Mouse (Mus musculus) hindbrain, embryonic 15.5 days (tissue): ENCODE data around the gene Zfp865. TPM values are rescaled to one million over a fixed set of nuclear protein-coding genes. Genes with fewer than 3 reads are reported as not detected.
"Not testable (repeated sequence)": the region's sequence is repeated elsewhere in the genome, so short reads cannot be mapped to it uniquely, and the experiment has no call there.

Experiments
- ATAC-seq: fragments of 200-750 bp; cut with Nextera tagmentation; 2 replicates; pipeline ENCODE4 v1.8.0; 2017; ENCODE audit warnings: low read depth, moderate number of reproducible peaks, moderate TSS enrichment; ENCODE audit not compliant: low FRiP score
- H3K27ac ChIP-seq: fragments of 300-500 bp; sonication (generic); replicated peaks from 2 replicates; pipeline ENCODE4 v1.5.1; 2015; ENCODE audit warnings: mild to moderate bottlenecking, inconsistent platforms
- H3K27me3 ChIP-seq: fragments of 300-500 bp; sonication (generic); 2 replicates; pipeline ENCODE4 v1.6.1; 2015; ENCODE audit warnings: control low read depth, inconsistent platforms
- H3K36me3 ChIP-seq: fragments of 300-500 bp; sonication (generic); 2 replicates; pipeline ENCODE4 v1.6.1; 2015; ENCODE audit warnings: control low read depth, inconsistent platforms
- H3K4me1 ChIP-seq: fragments of 300-500 bp; sonication (generic); replicated peaks from 2 replicates; pipeline ENCODE4 v1.6.1; 2015; ENCODE audit warnings: control low read depth, inconsistent platforms
- H3K4me2 ChIP-seq: fragments of 300-500 bp; sonication (generic); 2 replicates; pipeline ENCODE4 v1.6.1; 2015; ENCODE audit warnings: moderate library complexity, mild to moderate bottlenecking, inconsistent platforms
- H3K4me3 ChIP-seq: fragments of 300-500 bp; sonication (generic); 2 replicates; pipeline ENCODE4 v1.5.1; 2015; ENCODE audit warnings: mild to moderate bottlenecking, inconsistent platforms
- H3K9ac ChIP-seq: fragments of 300-500 bp; sonication (generic); 2 replicates; pipeline ENCODE4 v1.6.1; 2015; ENCODE audit warnings: inconsistent platforms
- H3K9me3 ChIP-seq: fragments of 300-500 bp; sonication (generic); 2 replicates; pipeline ENCODE4 v1.6.1; 2016; ENCODE audit warnings: control low read depth, inconsistent platforms
- WGBS: fragments of 180-500 bp; shearing (Covaris S2); methylation state at CpG from one replicate; pipeline ENCODE4 v1.1.7; 2015; 5-methylcytosine and 5-hydroxymethylcytosine counted together
- polyA plus RNA-seq: library from polyadenylated mRNA; unstranded; fragments of >200 nt; fragmentation: Nextera tagmentation; extraction: Ambion mirVana; gene quantifications from 2 replicates; pipeline ENCODE4 v1.2.1, GENCODE M21; 2015

Zfp865 gene
- polyA plus RNA-seq, 1 experiment from 2014 or later = 7.5 TPM

DNA sequence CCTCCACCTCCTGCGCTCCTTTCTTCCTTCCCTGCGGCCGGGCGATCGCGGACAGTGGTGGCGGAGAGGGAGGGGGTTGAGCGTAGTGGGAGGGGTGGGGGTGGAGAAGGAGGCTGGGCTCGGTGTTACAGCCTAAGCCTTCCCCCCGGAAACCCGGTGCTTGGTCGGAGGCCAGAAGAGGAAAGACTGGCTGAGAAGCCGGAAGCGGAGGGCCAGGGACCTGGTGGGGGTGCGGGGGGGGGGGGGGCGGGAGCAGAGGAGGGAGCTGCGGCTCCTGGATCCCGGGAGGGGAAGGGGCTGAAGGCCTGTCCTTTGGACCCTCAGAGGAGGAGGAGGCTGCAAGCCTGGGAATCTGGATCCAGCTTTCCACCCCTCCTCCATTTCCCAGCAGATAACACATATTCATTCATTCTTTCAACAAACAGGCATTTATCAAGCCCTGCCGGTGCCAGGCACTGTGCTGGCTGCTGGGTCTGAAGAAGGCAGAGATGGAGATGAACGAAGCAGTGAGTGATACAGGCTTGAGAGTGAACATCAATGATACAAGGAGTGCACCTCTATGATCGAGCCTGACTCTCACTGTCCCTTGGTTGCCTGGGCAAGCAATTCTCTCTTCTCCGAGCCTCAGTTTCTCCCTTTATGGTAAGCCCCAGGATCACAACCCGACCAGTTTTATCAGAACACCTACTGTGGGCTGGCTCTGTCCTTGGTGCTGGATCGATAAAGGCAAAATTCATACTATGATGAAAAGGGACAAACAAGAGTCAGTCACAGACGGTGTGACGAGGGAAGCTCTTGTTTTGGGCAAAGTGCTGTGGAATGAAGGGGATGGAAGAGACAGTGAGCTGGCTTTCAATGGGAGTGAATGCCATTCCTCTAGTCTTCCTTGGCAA is 23.9 kb upstream of the Zfp865 start, which contains the start of gene Zfp579:
Zfp579 (minus strand) TSS at position 156 of the 893 bp plus-strand sequence.
- H3K27ac ChIP-seq = peak within 1 kb of the TSS; percentile 90

DNA sequence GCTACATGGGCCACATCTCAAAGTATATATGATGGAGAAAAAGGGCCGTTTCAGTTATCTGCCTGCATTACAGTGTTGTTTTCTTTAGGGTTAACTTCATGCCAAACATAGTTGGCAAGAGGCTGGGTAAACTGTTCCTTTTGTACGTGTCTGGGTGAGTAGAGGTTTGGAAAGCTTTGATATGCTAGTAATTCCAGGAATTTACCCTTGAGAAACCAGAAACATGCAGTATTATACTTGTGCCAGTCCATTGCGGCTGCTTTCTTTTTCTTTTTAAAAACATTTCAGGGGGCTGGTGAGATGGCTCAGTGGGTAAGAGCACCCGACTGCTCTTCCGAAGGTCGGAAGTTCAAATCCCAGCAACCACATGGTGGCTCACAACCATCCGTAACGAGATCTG is 23.2 kb upstream of the Zfp865 start:
- Histone ChIP-seq H3K9me3 (no peaks in the 10 kb centered on the region), H3K9ac (peak overlapping the region; percentile 86), H3K36me3 (peaks cover 18% of the 10 kb centered on the region), H3K4me2 (peak overlapping the region; percentile 86), H3K4me3 (peak overlapping the region; percentile 73), H3K27me3 (no peaks in the 10 kb centered on the region), H3K27ac (0 out of 2 replicates have a peak overlapping the region, but pooled peaks have one; percentile 90), H3K4me1 (peaks cover 35% of the 10 kb centered on the region)
- 66% methylated on average over 8 of the region's 8 CpGs for WGBS
- ATAC-seq = no peak

More for the DNA sequence above, 23.9 kb upstream of the Zfp865 start, which contains the start of gene Zfp579:
- Histone ChIP-seq H3K9me3 (no peaks in the 10 kb centered on the region), H3K27me3 (no peaks in the 10 kb centered on the region), H3K4me2 (peak within 1 kb of the TSS; percentile 86), H3K36me3 (peaks cover 24% of the 10 kb centered on the region), H3K4me1 (peaks cover 35% of the 10 kb centered on the region), H3K9ac (peak within 1 kb of the TSS; percentile 86), H3K4me3 (peak within 1 kb of the TSS; percentile 73)
- peak; percentile 90 for ATAC-seq
- 2% methylated on average over 13 of the region's 26 CpGs for WGBS

DNA sequence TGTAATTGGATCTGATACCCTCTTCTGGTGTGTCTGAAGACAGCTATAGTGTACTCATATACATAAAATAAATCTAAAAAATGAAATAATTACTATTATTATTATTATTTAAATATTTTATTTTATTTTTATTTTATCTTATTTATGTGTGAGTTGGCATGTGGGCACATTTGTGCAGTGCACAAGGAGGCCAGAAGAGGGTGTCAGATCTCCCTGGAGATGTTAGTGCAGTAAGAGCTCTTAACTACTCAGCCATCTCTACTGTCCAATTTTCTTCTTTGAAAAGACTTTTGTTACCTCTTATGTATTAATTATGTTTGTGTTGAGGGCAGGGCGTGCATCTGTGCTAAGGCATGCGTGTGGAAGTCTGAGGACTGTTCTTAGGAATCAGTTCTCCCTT is 20.3 kb upstream of the Zfp865 start:
- ATAC-seq = no peak
- H3K4me2 ChIP-seq = no peak overlapping the region
- no peaks in the 10 kb centered on the region for H3K9me3 ChIP-seq
- 71% methylated on average over 2 of the region's 2 CpGs for WGBS
- peaks cover 14% of the 10 kb centered on the region for H3K4me1 ChIP-seq
- H3K27ac ChIP-seq = no peak overlapping the region
- no peak overlapping the region for H3K4me3 ChIP-seq
- H3K27me3 ChIP-seq = no peaks in the 10 kb centered on the region
- H3K9ac ChIP-seq = no peak overlapping the region
- H3K36me3 ChIP-seq = no peaks in the 10 kb centered on the region

DNA sequence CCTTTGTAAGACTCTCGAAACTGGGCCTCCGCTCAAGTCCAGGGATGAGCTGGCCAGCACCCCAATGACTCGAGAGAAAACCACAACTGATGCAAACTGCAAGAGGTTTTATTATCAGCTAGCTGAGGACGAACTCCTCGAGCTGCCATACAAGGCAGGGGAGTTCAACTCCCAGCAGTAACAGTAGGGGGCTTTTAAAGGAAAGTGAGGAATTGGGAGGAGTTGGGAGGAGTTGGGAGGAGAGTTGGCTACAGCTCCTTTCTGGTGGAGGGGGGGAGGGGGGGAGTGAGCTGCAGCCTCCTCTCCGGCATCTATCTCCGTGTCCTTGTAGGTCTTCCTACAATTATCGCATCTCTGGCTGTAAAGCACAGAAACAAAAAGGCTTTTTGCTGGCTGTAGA is 17.3 kb upstream of the Zfp865 start:
- not testable (repeated sequence) for H3K27ac ChIP-seq, H3K27me3 ChIP-seq, H3K4me2 ChIP-seq, ATAC-seq, H3K4me1 ChIP-seq, H3K4me3 ChIP-seq, H3K9ac ChIP-seq, H3K9me3 ChIP-seq
- peaks cover 12% of the 10 kb centered on the region for H3K36me3 ChIP-seq
- WGBS = 62% methylated on average over 8 of the region's 8 CpGs

GRCm38 (mm10) chr7:5008229-5008628 is 11.9 kb upstream of the Zfp865 start:
- H3K4me2 ChIP-seq = no peak overlapping the region
- H3K9me3 ChIP-seq = no peaks in the 10 kb centered on the region
- no peaks in the 10 kb centered on the region for H3K4me1 ChIP-seq
- H3K27me3 ChIP-seq = no peaks in the 10 kb centered on the region
- ATAC-seq = no peak
- WGBS = 95% methylated on average over 26 of the region's 26 CpGs
- H3K9ac ChIP-seq = no peak overlapping the region
- peaks cover 60% of the 10 kb centered on the region for H3K36me3 ChIP-seq
- no peak overlapping the region for H3K27ac ChIP-seq
- H3K4me3 ChIP-seq = no peak overlapping the region

GRCm38 (mm10) chr7:5012681-5013513 is 7.3 kb upstream of the Zfp865 start:
- Histone ChIP-seq H3K4me1 (peaks cover 6% of the 10 kb centered on the region), H3K36me3 (peaks cover 48% of the 10 kb centered on the region), H3K9me3 (no peaks in the 10 kb centered on the region), H3K4me2 (no peak overlapping the region), H3K4me3 (no peak overlapping the region), H3K27me3 (no peaks in the 10 kb centered on the region), H3K27ac (no peak overlapping the region), H3K9ac (no peak overlapping the region)
- 93% methylated on average over 27 of the region's 27 CpGs for WGBS
- no peak for ATAC-seq

- whole genome bisulfite sequencing = under 1% methylated on average over 41 of the region's 42 CpGs
- H3K4me2 ChIP-seq = peak within 1 kb of the TSS; percentile 64
- no peaks in the 10 kb centered on the region for H3K9me3 ChIP-seq
- peak within 1 kb of the TSS; percentile 76 for H3K9ac ChIP-seq
- H3K4me3 ChIP-seq = peak within 1 kb of the TSS; percentile 87
- peaks cover 32% of the 10 kb centered on the region for H3K36me3 ChIP-seq
- ATAC-seq = peak; percentile 83
- peaks cover 8% of the 10 kb centered on the region for H3K4me1 ChIP-seq
- peak within 1 kb of the TSS; percentile 99 for H3K27ac ChIP-seq
- no peaks in the 10 kb centered on the region for H3K27me3 ChIP-seq
Observed at GRCm38 (mm10) chr7:5014251-5015117, 5.7 kb upstream of the Zfp865 start, which contains the start of the genes Zfp524 and Fiz1. Zfp524 (plus strand) TSS chr7:5014415. Fiz1 (minus strand) TSS chr7:5014697.

DNA sequence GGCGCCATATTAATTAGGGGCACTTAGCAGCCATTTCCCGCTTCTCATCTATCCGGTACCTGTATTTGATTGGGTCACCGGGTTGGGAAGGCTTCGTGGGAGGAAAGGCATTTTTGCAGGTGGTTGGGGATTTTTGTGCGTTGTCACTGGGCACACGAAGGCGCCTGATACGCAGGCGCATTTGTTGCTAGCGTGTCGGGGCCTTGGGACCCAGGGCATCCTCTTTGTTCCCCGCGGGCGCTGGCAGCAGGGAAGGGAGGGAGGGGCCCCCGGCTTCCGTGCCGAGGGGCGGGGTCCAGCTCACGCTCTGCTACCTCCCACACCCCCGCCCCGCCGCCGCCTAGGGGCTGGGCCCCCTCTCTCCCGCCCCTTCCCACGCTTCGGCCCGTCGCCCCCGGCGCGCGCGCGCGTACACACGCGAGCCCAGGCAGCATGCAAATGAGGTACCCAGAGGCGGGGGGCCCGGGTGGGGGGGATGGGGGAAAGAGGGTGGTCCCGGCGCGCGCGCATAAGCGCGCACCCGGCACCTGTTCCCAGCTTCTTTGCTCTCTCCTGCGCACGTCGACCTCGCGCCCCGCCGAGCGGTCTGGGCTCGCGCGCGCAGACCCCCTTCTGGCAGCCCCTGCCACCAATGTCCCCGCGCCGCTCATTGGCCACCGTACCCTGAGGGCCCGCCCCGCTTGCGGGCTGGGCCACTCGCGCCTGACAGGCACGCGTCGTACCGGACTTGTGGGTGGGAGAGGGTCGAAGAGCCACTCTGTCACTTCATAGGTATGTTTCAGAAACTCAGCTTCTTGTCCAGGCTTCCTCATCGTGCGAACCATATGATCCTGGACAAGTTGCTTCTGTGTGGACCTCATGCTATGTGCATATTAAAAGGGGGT is 4.8 kb upstream of the Zfp865 start, which contains the start of gene Gm44973:
Gm44973 (plus strand) TSS at position 379 of the 884 bp plus-strand sequence.
- H3K9me3 ChIP-seq = no peaks in the 10 kb centered on the region
- peak within 1 kb of the TSS; percentile 99 for H3K27ac ChIP-seq
- H3K4me3 ChIP-seq = peak within 1 kb of the TSS; percentile 87
- peak; percentile 80 for ATAC-seq
- WGBS = under 1% methylated on average over 54 of the region's 76 CpGs
- peak within 1 kb of the TSS; percentile 76 for H3K9ac ChIP-seq
- H3K27me3 ChIP-seq = no peaks in the 10 kb centered on the region
- H3K4me2 ChIP-seq = peak within 1 kb of the TSS; percentile 64
- peaks cover 10% of the 10 kb centered on the region for H3K4me1 ChIP-seq
- H3K36me3 ChIP-seq = peaks cover 23% of the 10 kb centered on the region

GRCm38 (mm10) chr7:5016057-5016456 is 4.1 kb upstream of the Zfp865 start:
- no peak for ATAC-seq
- Histone ChIP-seq H3K36me3 (peaks cover 16% of the 10 kb centered on the region), H3K4me2 (peak overlapping the region; percentile 64), H3K9me3 (no peaks in the 10 kb centered on the region), H3K9ac (peak overlapping the region; percentile 61), H3K4me1 (peaks cover 12% of the 10 kb centered on the region), H3K4me3 (peak overlapping the region; percentile 87), H3K27ac (peak overlapping the region; percentile 99), H3K27me3 (no peaks in the 10 kb centered on the region)
- WGBS = 63% methylated on average over 3 of the region's 3 CpGs

DNA sequence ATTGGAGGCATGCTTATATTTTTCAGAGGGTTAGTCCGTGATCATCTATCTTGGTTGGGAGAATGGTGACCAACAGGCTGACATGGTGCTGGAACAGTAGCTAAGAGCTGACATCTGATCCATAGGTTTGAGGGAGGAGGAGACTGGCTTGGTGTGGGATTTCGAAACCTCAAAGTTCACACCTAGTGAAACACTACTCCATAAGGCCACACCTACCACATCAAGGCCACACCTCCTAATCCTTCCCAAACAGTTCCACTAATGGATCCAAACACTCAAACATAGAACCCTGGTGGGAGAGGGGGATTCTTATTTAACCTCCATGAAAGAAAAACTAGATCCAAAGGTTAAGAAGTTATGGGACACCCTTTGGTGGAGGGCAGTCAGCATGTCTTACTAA is 3.3 kb upstream of the Zfp865 start:
- no peak overlapping the region for H3K4me3 ChIP-seq
- no peak overlapping the region for H3K27ac ChIP-seq
- H3K9me3 ChIP-seq = no peaks in the 10 kb centered on the region
- H3K4me1 ChIP-seq = peaks cover 21% of the 10 kb centered on the region
- no peak overlapping the region for H3K9ac ChIP-seq
- 94% methylated on average over 2 of the region's 2 CpGs for WGBS
- no peak overlapping the region for H3K4me2 ChIP-seq
- no peak for ATAC-seq
- H3K36me3 ChIP-seq = peaks cover 8% of the 10 kb centered on the region
- H3K27me3 ChIP-seq = no peaks in the 10 kb centered on the region
